Mouse (Mus musculus): ENCODE data around the gene Ipo7. TPM values are rescaled to one million over a fixed set of nuclear protein-coding genes. Genes with fewer than 3 reads are reported as not detected.
A peak's percentile ranks its signal among the peaks of the same experiment; 100 is the strongest.

Ipo7 gene
- polyA plus RNA-seq, 1 experiment from 2014 or later = 45.1 TPM

GRCm38 (mm10) chr7:110083386-110084165, 65.5 kb downstream of the Ipo7 start:
- Histone ChIP-seq H3K36me3 (peaks cover 87% of the 10 kb centered on the region), H3K4me1 (no peaks in the 10 kb centered on the region), H3K27me3 (no peaks in the 10 kb centered on the region), H3K4me2 (replicated peaks) (no peak overlapping the region), H3K9me3 (no peaks in the 10 kb centered on the region), H3K27ac (no peak overlapping the region), H3K9ac (no peak overlapping the region), H3K4me3 (no peak overlapping the region)
- 76% methylated on average over 13 of the region's 13 CpGs for WGBS
- no peak for ATAC-seq (ENCODE audit: insufficient number of reproducible peaks, insufficient read depth, low FRiP score, low TSS enrichment)

GRCm38 (mm10) chr7:110085217-110085616, 67.1 kb downstream of the Ipo7 start:
- peaks cover 82% of the 10 kb centered on the region for H3K36me3 ChIP-seq
- no peak overlapping the region for H3K27ac ChIP-seq
- ATAC-seq (ENCODE audit: insufficient number of reproducible peaks, insufficient read depth, low FRiP score, low TSS enrichment) = no peak
- H3K4me2 ChIP-seq (replicated peaks) = no peak overlapping the region
- no peaks in the 10 kb centered on the region for H3K27me3 ChIP-seq
- H3K4me3 ChIP-seq = no peak overlapping the region
- no peak overlapping the region for H3K9ac ChIP-seq
- H3K4me1 ChIP-seq = no peaks in the 10 kb centered on the region
- H3K9me3 ChIP-seq = no peaks in the 10 kb centered on the region

- no peak overlapping the region for H3K27ac ChIP-seq
- H3K4me3 ChIP-seq = no peak overlapping the region
- H3K9ac ChIP-seq = no peak overlapping the region
- no peaks in the 10 kb centered on the region for H3K9me3 ChIP-seq
- H3K27me3 ChIP-seq = no peaks in the 10 kb centered on the region
- H3K4me2 ChIP-seq (replicated peaks) = no peak overlapping the region
- ATAC-seq (ENCODE audit: insufficient number of reproducible peaks, insufficient read depth, low FRiP score, low TSS enrichment) = no peak
- peaks cover 75% of the 10 kb centered on the region for H3K36me3 ChIP-seq
- H3K4me1 ChIP-seq = no peaks in the 10 kb centered on the region
- WGBS = 80% methylated on average over 4 of the region's 4 CpGs
Observed at GRCm38 (mm10) chr7:110087914-110088313, 69.8 kb downstream of the Ipo7 start.

- H3K36me3 ChIP-seq = peaks cover 77% of the 10 kb centered on the region
- WGBS = 83% methylated on average over 7 of the region's 7 CpGs
- no peak overlapping the region for H3K4me2 ChIP-seq (replicated peaks)
- ATAC-seq (ENCODE audit: insufficient number of reproducible peaks, insufficient read depth, low FRiP score, low TSS enrichment) = no peak
- H3K27ac ChIP-seq = no peak overlapping the region
- H3K4me1 ChIP-seq = no peaks in the 10 kb centered on the region
- no peak overlapping the region for H3K4me3 ChIP-seq
- no peaks in the 10 kb centered on the region for H3K9me3 ChIP-seq
- no peak overlapping the region for H3K9ac ChIP-seq
- H3K27me3 ChIP-seq = no peaks in the 10 kb centered on the region
Observed at GRCm38 (mm10) chr7:110091670-110092069, 73.6 kb downstream of the Ipo7 start.

GRCm38 (mm10) chr7:110096332-110096731, 78.3 kb downstream of the Ipo7 start:
- Histone ChIP-seq H3K9me3 (no peaks in the 10 kb centered on the region), H3K9ac (no peak overlapping the region), H3K27ac (0 out of 2 replicates have a peak overlapping the region, but pooled peaks have one; percentile 17), H3K27me3 (no peaks in the 10 kb centered on the region), H3K4me1 (0 out of 2 replicates have a peak, but pooled peaks cover 3% of the 10 kb centered on the region), H3K36me3 (peaks cover 59% of the 10 kb centered on the region), H3K4me3 (no peak overlapping the region), H3K4me2 (replicated peaks) (no peak overlapping the region)
- no peak for ATAC-seq (ENCODE audit: insufficient number of reproducible peaks, insufficient read depth, low FRiP score, low TSS enrichment)
- 83% methylated on average over 4 of the region's 4 CpGs for WGBS

- H3K9ac ChIP-seq = no peak overlapping the region
- no peaks in the 10 kb centered on the region for H3K27me3 ChIP-seq
- no peak overlapping the region for H3K27ac ChIP-seq
- H3K36me3 ChIP-seq = peaks cover 50% of the 10 kb centered on the region
- H3K4me1 ChIP-seq = 0 out of 2 replicates have a peak, but pooled peaks cover 3% of the 10 kb centered on the region
- no peaks in the 10 kb centered on the region for H3K9me3 ChIP-seq
- WGBS = 62% methylated on average over 7 of the region's 7 CpGs
- no peak for ATAC-seq (ENCODE audit: insufficient number of reproducible peaks, insufficient read depth, low FRiP score, low TSS enrichment)
- no peak overlapping the region for H3K4me2 ChIP-seq (replicated peaks)
- H3K4me3 ChIP-seq = no peak overlapping the region
Observed at GRCm38 (mm10) chr7:110097106-110097793, 79.2 kb downstream of the Ipo7 start.

GRCm38 (mm10) chr7:110100854-110101253, 82.8 kb downstream of the Ipo7 start:
- Histone ChIP-seq H3K4me1 (0 out of 2 replicates have a peak, but pooled peaks cover 3% of the 10 kb centered on the region), H3K9ac (no peak overlapping the region), H3K4me2 (replicated peaks) (no peak overlapping the region), H3K9me3 (no peaks in the 10 kb centered on the region), H3K4me3 (no peak overlapping the region), H3K27ac (no peak overlapping the region), H3K27me3 (no peaks in the 10 kb centered on the region), H3K36me3 (peaks cover 17% of the 10 kb centered on the region)
- no peak for ATAC-seq (ENCODE audit: insufficient number of reproducible peaks, insufficient read depth, low FRiP score, low TSS enrichment)
- WGBS = 19% methylated on average over 6 of the region's 6 CpGs

- Histone ChIP-seq H3K4me2 (replicated peaks) (no peak overlapping the region), H3K9ac (no peak overlapping the region), H3K9me3 (no peaks in the 10 kb centered on the region), H3K4me1 (0 out of 2 replicates have a peak, but pooled peaks cover 3% of the 10 kb centered on the region), H3K4me3 (no peak overlapping the region), H3K27me3 (no peaks in the 10 kb centered on the region), H3K27ac (no peak overlapping the region), H3K36me3 (peaks cover 13% of the 10 kb centered on the region; the same call in 1 of the 2 replicates)
- 59% methylated on average over 5 of the region's 5 CpGs for WGBS
- ATAC-seq (ENCODE audit: insufficient number of reproducible peaks, insufficient read depth, low FRiP score, low TSS enrichment) = no peak
Observed at GRCm38 (mm10) chr7:110101266-110101665, 83.2 kb downstream of the Ipo7 start.

GRCm38 (mm10) chr7:110105041-110105440, 87.0 kb downstream of the Ipo7 start:
- no peak for ATAC-seq (ENCODE audit: insufficient number of reproducible peaks, insufficient read depth, low FRiP score, low TSS enrichment)
- WGBS = 85% methylated on average over 5 of the region's 5 CpGs
- no peaks in the 10 kb centered on the region for H3K36me3 ChIP-seq
- H3K27ac ChIP-seq = no peak overlapping the region
- H3K27me3 ChIP-seq = no peaks in the 10 kb centered on the region
- no peaks in the 10 kb centered on the region for H3K9me3 ChIP-seq
- peaks cover 12% of the 10 kb centered on the region for H3K4me1 ChIP-seq
- H3K4me2 ChIP-seq (replicated peaks) = no peak overlapping the region
- H3K4me3 ChIP-seq = no peak overlapping the region
- no peak overlapping the region for H3K9ac ChIP-seq

Other genes with a start within 250 kb of the Ipo7 start
- gene Nrip3, start 236.2 kb upstream of the Ipo7 start, polyA plus RNA-seq (2016; fragmentation: Nextera tagmentation; extraction: Ambion mirVana) = 0.56 and 0.58 TPM in 2 replicates
- gene Scube2, start 152.6 kb upstream of the Ipo7 start, polyA plus RNA-seq (2016; fragmentation: Nextera tagmentation; extraction: Ambion mirVana) = 0.73 and 1.4 TPM in 2 replicates
- gene Dennd5a, start 57.8 kb upstream of the Ipo7 start, polyA plus RNA-seq (2016; fragmentation: Nextera tagmentation; extraction: Ambion mirVana) = 42.0 and 51.4 TPM in 2 replicates
- gene Tmem41b, start 31.3 kb upstream of the Ipo7 start, polyA plus RNA-seq (2016; fragmentation: Nextera tagmentation; extraction: Ambion mirVana) = 73.5 and 74.8 TPM in 2 replicates
- gene Zfp143, start 42.9 kb downstream of the Ipo7 start, polyA plus RNA-seq (2016; fragmentation: Nextera tagmentation; extraction: Ambion mirVana) = 19.3 and 21.8 TPM in 2 replicates
- 41.9 and 42.4 TPM in 2 replicates for gene Wee1, start 103.8 kb downstream of the Ipo7 start, polyA plus RNA-seq (2016; fragmentation: Nextera tagmentation; extraction: Ambion mirVana)
- gene Swap70, start 203.4 kb downstream of the Ipo7 start, polyA plus RNA-seq (2016; fragmentation: Nextera tagmentation; extraction: Ambion mirVana) = 33.2 and 34.4 TPM in 2 replicates

Measured in embryonic facial prominence, embryonic 12.5 days (tissue).